ENCODE assay signal across 7 mouse cellular contexts in genomic region chr6:72319019-72319418, GRCm38 (mm10). TPM values are rescaled to one million over a fixed set of nuclear protein-coding genes. Genes with fewer than 3 reads are reported as not detected.
DNase-seq lines count a peak whose midpoint lies in the region; ATAC-seq and TF ChIP-seq lines count a peak whose summit lies in the region.

No protein-coding gene starts in this region.

- peak; percentile 33 to 50 (median 48) for TF ChIP-seq CTCF in MEL (IDR thresholded peaks at IDR 0.05 in 2 of 3, conservative IDR thresholded peaks at IDR 0.05 in 1 of 3; ENCODE audit: control insufficient read depth in 1 of 3, insufficient read depth in 1 of 3, low read depth in 2 of 3, low read length in 3 of 3, poor library complexity in 1 of 3, severe bottlenecking in 1 of 3)
- TF ChIP-seq CTCF in lung, postnatal 0 days (IDR thresholded peaks at IDR 0.05), result peak; percentile 75

- intact Hi-C loops in left cerebral cortex, postnatal 4 days (cut with DNase I), result no loop called here

- no peak for ATAC-seq in lung, postnatal 0 days

- peak; percentile 24 for DNase-seq in left cerebral cortex, adult 11 months (ENCODE audit: low spot score)
- DNase-seq in left cerebral cortex, postnatal 4 days, result no peak
- peak; percentile 52 for DNase-seq in MEL (ENCODE audit: low read depth, low spot score)
- peak; percentile 25 for DNase-seq in c-Kit-positive CD71-positive TER-119-positive erythroid progenitor cells, embryonic 14.5 days (ENCODE audit: low spot score)
- peak; percentile 47 to 74 for DNase-seq in kidney, postnatal 25 days
- peak; percentile 76 for DNase-seq in lung, postnatal 0 days (ENCODE audit: low spot score)
- DNase-seq in T-cell, adult 2 months (ENCODE audit: low spot score), result no peak

- WGBS in lung, postnatal 0 days, result 73% methylated on average over 11 of the region's 11 CpGs

- H3K4me3 ChIP-seq in MEL (ENCODE audit: control insufficient read depth in 1 of 2, insufficient read depth in 1 of 2, low read depth in 2 of 2, low read length in 2 of 2), result no peak overlapping the region
- no peak overlapping the region for H3K4me3 ChIP-seq in lung, postnatal 0 days (ENCODE audit: low read depth, low read length)

- H3K79me2 ChIP-seq in MEL (ENCODE audit: control insufficient read depth, insufficient read depth, low read length, poor library complexity), result no peaks in the 10 kb centered on the region

- H3K4me2 ChIP-seq in lung, postnatal 0 days (replicated peaks; ENCODE audit: low read depth, low read length), result no peak overlapping the region

- no peak overlapping the region for H3K27ac ChIP-seq in MEL (ENCODE audit: control insufficient read depth, low read depth, low read length)
- H3K27ac ChIP-seq in lung, postnatal 0 days (ENCODE audit: low read length), result no peak overlapping the region

- TF ChIP-seq RAD21 in MEL (IDR thresholded peaks at IDR 0.05; ENCODE audit: low read depth, low read length), result no peak; the same call in none of the 2 replicates

- TF ChIP-seq POLR2A in MEL (IDR thresholded peaks at IDR 0.05; ENCODE audit: control insufficient read depth in 1 of 2, insufficient read depth in 1 of 2, low read depth in 1 of 2, low read length in 2 of 2, poor library complexity in 1 of 2), result no peak

- H3K27me3 ChIP-seq in MEL (ENCODE audit: control insufficient read depth in 1 of 2, insufficient read depth in 2 of 2, low read length in 2 of 2), result no peaks in the 10 kb centered on the region
- no peaks in the 10 kb centered on the region for H3K27me3 ChIP-seq in lung, postnatal 0 days (replicated peaks; ENCODE audit: insufficient read depth, low read length)

- no peaks in the 10 kb centered on the region for H3K9me3 ChIP-seq in MEL (replicated peaks; ENCODE audit: insufficient read depth, low read length)
- H3K9me3 ChIP-seq in lung, postnatal 0 days (ENCODE audit: low read length), result no peaks in the 10 kb centered on the region

- no peak overlapping the region for H3K9ac ChIP-seq in MEL (ENCODE audit: control insufficient read depth, low read depth, low read length, poor library complexity, severe bottlenecking)
- H3K9ac ChIP-seq in lung, postnatal 0 days (replicated peaks; ENCODE audit: low read depth), result no peak overlapping the region

- no peak for TF ChIP-seq EP300 in MEL (IDR thresholded peaks at IDR 0.05; ENCODE audit: low read depth in 1 of 2, low read length in 2 of 2)
- no peak; the same call in 1 of the 2 replicates for TF ChIP-seq EP300 in lung, postnatal 0 days (IDR thresholded peaks at IDR 0.05)

- H3K36me3 ChIP-seq in MEL (ENCODE audit: control insufficient read depth in 1 of 2, insufficient read depth in 2 of 2, low read length in 2 of 2), result peaks cover 0 to 22% of the 10 kb centered on the region in 2 experiments; a peak in 2 of 4 replicates
- peaks cover 44% of the 10 kb centered on the region for H3K36me3 ChIP-seq in lung, postnatal 0 days (ENCODE audit: insufficient read depth, low read length)

- H3K4me1 ChIP-seq in MEL (ENCODE audit: control insufficient read depth in 1 of 2, insufficient read depth in 2 of 2, low read length in 2 of 2), result no peaks in the 10 kb centered on the region
- H3K4me1 ChIP-seq in lung, postnatal 0 days (ENCODE audit: insufficient read depth, low read depth, low read length), result no peaks in the 10 kb centered on the region

TF ChIP-seq in MEL, 35 proteins besides CTCF, POLR2A, EP300 and RAD21:
- TF ChIP-seq MXI1 (IDR thresholded peaks at IDR 0.05; ENCODE audit: low read depth, low read length) (no peak), POLR2AphosphoS5 (IDR thresholded peaks at IDR 0.05; ENCODE audit: borderline replicate concordance, low read depth, low read length) (no peak), ELF1 (IDR thresholded peaks at IDR 0.05; ENCODE audit: low read depth, low read length) (no peak), UBTF (IDR thresholded peaks at IDR 0.05; ENCODE audit: borderline replicate concordance, insufficient read depth, low read depth, low read length) (no peak), SMC3 (IDR thresholded peaks at IDR 0.05; ENCODE audit: low read depth, low read length) (peak; percentile 38), ZMIZ1 (IDR thresholded peaks at IDR 0.05; ENCODE audit: low read depth, low read length) (no peak), USF1 (IDR thresholded peaks at IDR 0.05; ENCODE audit: low read depth, low read length) (no peak), TCF12 (IDR thresholded peaks at IDR 0.05; ENCODE audit: low read depth, low read length) (no peak)
TF ChIP-seq in MEL: peak in this region for 1.

RNA-seq across cellular contexts. Expression of gene Sftpb, which starts 14.6 kb away (rescaled TPM):
- total RNA-seq in left cerebral cortex, postnatal 4 days (2021), result under 1 TPM in 1 of 2 experiments, not detected in 1; 0.26 TPM
- total RNA-seq in MEL (2012; rRNA removed), result not detected in 2 replicates
- not detected for polyA plus RNA-seq in MEL (2012; ENCODE audit: insufficient read depth in 1 of 2, insufficient read length in 2 of 2, low read depth in 1 of 2, low replicate concordance in 2 of 2, missing spikeins in 1 of 2)
- polyA plus RNA-seq in lung, postnatal 0 days (2015; fragmentation: Nextera tagmentation; extraction: Ambion mirVana), result 1,292 and 1,589 TPM in 2 replicates

RNA-seq across cellular contexts. Expression of gene Usp39, which starts 26.0 kb away (rescaled TPM):
- total RNA-seq in left cerebral cortex, postnatal 4 days (2021), result 10 to 100 TPM; 36.2 to 37.1 TPM
- 106 and 113 TPM in 2 replicates for total RNA-seq in MEL (2012; rRNA removed)
- polyA plus RNA-seq in MEL (2012; ENCODE audit: insufficient read depth in 1 of 2, insufficient read length in 2 of 2, low read depth in 1 of 2, low replicate concordance in 2 of 2, missing spikeins in 1 of 2), result 100 to 1,000 TPM in 1 of 2 experiments, not detected in 1; 103 TPM
- polyA plus RNA-seq in lung, postnatal 0 days (2015; fragmentation: Nextera tagmentation; extraction: Ambion mirVana), result 26.1 and 27.4 TPM in 2 replicates

RNA-seq across cellular contexts. Expression of gene 0610030E20Rik, which starts 28.1 kb away (rescaled TPM):
- total RNA-seq in left cerebral cortex, postnatal 4 days (2021), result 10 to 100 TPM; 17.2 to 19.3 TPM
- total RNA-seq in MEL (2012; rRNA removed), result 13.8 and 14.2 TPM in 2 replicates
- polyA plus RNA-seq in MEL (2012; ENCODE audit: insufficient read depth in 1 of 2, insufficient read length in 2 of 2, low read depth in 1 of 2, low replicate concordance in 2 of 2, missing spikeins in 1 of 2), result 10 to 100 TPM in 1 of 2 experiments, not detected in 1; 28.5 TPM
- polyA plus RNA-seq in lung, postnatal 0 days (2015; fragmentation: Nextera tagmentation; extraction: Ambion mirVana), result 23.0 and 24.2 TPM in 2 replicates

RNA-seq across cellular contexts. Expression of gene Tmem150a, which starts 36.2 kb away (rescaled TPM):
- total RNA-seq in left cerebral cortex, postnatal 4 days (2021), result 10 to 100 TPM; 28.5 to 32.2 TPM
- 0.15 and 0.16 TPM in 2 replicates for total RNA-seq in MEL (2012; rRNA removed)
- 1 to 10 TPM in 1 of 2 experiments, not detected in 1; 2.5 TPM for polyA plus RNA-seq in MEL (2012; ENCODE audit: insufficient read depth in 1 of 2, insufficient read length in 2 of 2, low read depth in 1 of 2, low replicate concordance in 2 of 2, missing spikeins in 1 of 2)
- 17.6 and 25.7 TPM in 2 replicates for polyA plus RNA-seq in lung, postnatal 0 days (2015; fragmentation: Nextera tagmentation; extraction: Ambion mirVana)

RNA-seq across cellular contexts. Expression of gene Rnf181, which starts 47.7 kb away (rescaled TPM):
- total RNA-seq in left cerebral cortex, postnatal 4 days (2021), result 10 to 100 TPM; 56.5 to 57.0 TPM
- 47.2 and 50.7 TPM in 2 replicates for total RNA-seq in MEL (2012; rRNA removed)
- 100 to 1,000 TPM; 107 to 268 TPM for polyA plus RNA-seq in MEL (2012; ENCODE audit: insufficient read depth in 1 of 2, insufficient read length in 2 of 2, low read depth in 1 of 2, low replicate concordance in 2 of 2, missing spikeins in 1 of 2)
- 202 and 208 TPM in 2 replicates for polyA plus RNA-seq in lung, postnatal 0 days (2015; fragmentation: Nextera tagmentation; extraction: Ambion mirVana)

Comparison
In these comparisons a context has a peak if more than half of its experiments do, and no peak if none do; other contexts are left out.
1. DNase-seq: peak in left cerebral cortex, adult 11 months (single experiment), MEL (single experiment), c-Kit-positive CD71-positive TER-119-positive erythroid progenitor cells, embryonic 14.5 days (single experiment), kidney, postnatal 25 days (2 of 2) and lung, postnatal 0 days (single experiment); none in left cerebral cortex, postnatal 4 days (single experiment) and T-cell, adult 2 months (single experiment).